Mouse (Mus musculus) kidney, postnatal 10 days (tissue): ENCODE measurements around the gene Pygm.
A peak's percentile ranks its signal among the peaks of the same experiment; 100 is the strongest.

Source experiments
- DNase-seq: peaks from one replicate; pipeline ENCODE4 v3.0.0; 2021; ENCODE audit warnings: mixed read lengths

Pygm gene

GRCm38 (mm10) chr19:6415454-6415853 lies 31.3 kb downstream of the Pygm start:
- DNase-seq, result peak; percentile 59

DNA sequence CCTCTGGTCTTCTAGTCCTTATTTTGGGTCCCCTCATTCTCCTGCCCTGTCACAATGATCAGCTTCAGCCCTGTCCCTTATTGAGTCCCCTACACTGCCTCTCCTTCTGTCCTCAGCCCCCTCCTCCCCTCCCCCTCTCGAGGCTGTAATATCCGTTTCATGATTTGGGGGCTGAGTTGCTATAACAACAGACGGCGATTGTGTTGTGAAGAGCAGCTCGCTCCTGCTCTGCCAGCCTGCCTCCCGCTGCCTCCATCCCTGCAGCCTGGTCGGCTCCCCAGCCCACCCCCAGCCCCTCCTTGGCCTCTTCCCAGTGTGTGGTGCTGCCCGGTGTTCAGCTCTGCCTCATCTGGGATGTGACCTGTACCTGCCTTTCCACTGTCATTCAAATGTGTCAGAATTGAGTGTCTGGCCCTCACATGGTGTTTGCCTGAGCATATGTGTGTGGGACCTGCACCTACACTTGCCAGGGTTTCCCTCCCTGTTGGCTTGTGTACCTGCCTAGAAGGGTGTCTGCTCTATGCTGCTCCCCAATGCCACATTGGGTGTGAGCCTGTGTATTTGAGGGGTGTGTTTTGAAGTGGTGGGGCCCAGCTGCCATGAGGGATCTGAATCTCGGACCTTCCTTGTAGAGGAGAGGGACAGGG lies 32.0 kb downstream of the Pygm start:
- no peak for DNase-seq

GRCm38 (mm10) chr19:6416894-6417761 lies 32.9 kb downstream of the Pygm start:
- no peak for DNase-seq

DNA sequence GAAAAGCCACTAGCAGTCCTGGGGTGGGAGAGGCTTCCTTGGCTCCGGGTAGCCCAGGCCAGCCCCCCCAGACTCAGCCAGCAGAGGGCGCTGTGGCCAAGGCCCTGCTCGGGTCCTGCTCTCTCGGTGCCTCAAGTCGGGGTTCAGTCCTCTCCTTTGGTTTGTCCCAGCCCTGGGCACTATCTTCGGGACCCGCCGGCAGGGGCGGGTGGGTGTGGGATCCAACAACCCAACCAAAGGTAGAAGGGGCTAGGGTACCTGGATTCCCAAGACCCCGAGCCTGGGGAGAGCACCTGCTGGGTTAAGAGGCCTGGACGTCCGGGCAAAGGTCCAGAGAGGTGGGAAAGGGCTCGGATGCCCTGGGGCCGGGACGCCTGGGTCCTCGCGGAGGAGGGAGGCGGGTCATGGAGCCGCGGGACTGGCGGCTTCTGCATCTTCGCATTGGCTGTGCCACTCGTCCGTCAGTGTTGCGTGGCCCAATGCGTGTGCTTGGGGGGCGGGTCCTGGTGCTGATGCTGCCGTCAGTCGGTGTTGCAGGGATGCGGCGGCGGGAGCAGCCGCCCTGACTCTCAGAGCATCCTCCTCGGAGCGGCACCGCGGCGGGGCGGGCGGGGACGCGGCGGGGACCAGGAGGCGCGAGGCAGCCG lies 34.2 kb downstream of the Pygm start, which contains the start of gene Nrxn2:
TSS of gene Nrxn2 (plus strand) at position 499 of the 647 bp plus-strand sequence.
- DNase-seq, result peak; percentile 90

DNA sequence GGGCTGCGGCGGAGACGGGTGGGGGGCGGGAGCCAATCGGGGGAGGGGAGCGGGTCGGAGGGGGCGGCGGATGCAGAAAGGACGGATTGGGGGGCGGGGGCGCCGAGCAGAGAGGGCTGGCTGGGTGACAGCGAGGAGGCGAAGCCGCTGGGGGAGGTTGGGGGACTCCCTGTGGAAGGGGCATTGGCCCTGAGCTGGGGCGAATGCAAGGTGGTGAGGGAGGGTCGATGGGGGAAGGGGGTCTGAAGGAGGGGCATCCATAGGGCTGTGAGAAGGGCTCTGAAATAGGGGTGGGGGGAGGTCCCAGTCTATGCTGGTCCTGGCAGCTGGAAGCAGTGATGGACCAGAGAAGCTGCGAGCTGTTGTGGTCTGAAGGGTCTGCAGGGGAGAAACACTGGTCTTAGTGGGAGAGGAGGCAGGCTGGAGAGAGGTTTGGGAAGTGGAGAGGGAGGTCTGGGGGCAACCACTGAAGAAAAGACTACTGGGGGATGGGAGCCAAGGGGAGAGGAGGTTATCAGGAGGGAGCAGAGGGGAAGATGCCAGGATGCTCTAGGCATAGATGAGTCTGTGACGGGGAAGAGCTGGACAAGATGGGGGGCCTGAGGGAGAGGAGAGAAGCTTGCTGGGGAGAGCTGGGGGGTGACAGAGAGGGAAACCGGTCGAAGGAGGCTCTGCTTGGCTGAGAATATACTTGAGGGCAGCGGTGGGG lies 34.9 kb downstream of the Pygm start:
- no peak for DNase-seq

DNA sequence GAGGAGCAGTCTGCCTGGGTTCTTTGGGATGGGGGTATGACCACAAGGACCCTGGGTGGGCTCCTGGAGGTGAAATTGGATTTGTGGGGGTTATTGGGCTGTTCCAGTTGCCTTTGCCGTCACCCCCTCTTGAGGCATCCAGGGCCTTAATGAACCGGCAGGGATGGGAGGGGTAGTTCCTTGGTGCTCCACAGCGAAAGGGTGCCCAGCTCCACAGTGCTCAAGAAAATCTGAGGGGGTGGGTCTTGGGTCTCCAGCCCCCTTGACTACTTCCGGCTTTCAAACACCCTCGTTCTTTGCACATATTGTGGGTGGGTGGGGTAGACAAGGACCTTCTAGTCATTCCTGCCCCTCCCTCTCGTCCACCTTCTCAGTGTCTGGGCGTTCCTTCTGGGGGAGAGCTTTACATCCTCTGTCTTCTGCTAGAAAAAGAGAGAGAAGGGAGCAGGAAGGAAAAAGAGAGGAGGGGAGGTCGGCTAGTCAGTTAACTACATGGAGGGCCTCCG lies 35.7 kb downstream of the Pygm start:
- DNase-seq, result no peak

DNA sequence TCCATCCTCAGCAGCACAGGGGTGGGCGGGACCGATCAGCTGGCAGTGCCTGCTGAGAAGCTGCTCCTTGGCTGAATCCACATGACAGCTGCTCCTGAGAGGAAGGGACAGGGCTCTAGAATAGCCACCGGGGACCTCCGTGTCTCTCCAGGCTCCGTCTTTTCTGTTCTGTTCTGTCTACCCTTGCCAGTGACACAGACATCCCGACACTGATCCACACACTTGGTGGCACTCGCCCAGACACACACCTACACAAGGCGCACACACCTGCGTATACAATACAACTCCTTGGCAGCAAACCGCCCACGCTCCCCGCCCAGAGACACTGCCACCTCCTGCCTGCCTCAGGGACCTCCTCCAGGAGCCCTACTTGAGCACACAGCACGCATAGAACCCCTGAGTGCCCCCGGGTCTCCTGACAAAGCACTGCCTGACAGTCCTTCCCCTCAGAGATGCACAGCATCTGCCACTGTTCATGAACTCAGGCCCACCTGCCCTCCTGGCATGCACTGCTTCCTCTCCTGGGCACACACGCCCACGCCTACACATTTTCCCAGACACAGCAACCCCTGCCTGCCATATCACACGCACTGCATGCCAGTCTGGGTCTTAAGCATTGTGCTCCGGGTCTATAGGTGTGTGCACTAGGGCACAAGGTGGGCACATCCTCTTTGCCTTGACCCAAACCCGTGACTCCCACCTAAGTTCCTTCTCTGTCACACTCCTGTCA lies 36.4 kb downstream of the Pygm start:
- DNase-seq, result no peak

GRCm38 (mm10) chr19:6421211-6421590 lies 37.0 kb downstream of the Pygm start:
- no peak for DNase-seq

GRCm38 (mm10) chr19:6422014-6422413 lies 37.8 kb downstream of the Pygm start:
- DNase-seq, result no peak

GRCm38 (mm10) chr19:6423241-6423640 lies 39.0 kb downstream of the Pygm start:
- DNase-seq, result no peak

DNA sequence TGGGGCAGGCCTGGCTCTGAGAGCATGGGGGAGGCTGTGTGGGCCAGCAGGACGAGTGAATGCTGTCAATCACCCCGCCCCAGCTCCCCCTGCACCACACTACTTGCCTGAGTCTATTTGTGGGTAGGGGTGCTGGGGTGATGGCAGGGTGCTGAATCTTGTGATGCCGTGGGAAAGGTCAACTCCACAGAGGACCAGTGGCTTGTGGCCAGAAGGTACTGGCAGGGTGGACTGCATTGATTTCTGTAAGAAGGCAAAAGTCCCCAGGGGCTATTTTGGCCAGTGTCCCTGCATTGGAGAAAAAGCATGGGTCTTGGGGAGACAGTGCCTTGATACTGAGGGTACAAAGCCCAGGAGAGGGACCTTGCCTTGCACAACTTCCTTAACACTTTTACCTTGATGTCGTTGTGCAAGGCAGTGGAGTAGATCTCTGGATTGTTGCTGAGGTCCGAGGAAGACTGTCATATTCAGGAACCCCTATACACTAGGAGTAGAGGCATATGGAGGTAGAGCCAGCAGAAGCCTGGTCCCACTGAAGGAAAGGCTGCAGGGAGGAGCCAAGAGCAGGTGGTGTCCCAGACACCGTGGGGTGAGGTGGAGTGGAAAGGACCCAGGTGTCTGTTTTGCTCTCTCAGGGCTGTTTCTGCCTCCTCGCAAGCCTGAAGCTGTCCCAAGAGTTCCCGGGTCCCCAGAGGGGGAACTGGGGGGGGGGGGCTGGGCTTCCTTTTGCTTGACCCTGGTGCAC lies 40.1 kb downstream of the Pygm start:
- no peak for DNase-seq

- DNase-seq, result no peak
These were observed 41.4 kb downstream of the Pygm start for GRCm38 (mm10) chr19:6425595-6425994.

- DNase-seq, result peak; percentile 80
These were observed 42.7 kb downstream of the Pygm start for GRCm38 (mm10) chr19:6426703-6427500.

DNA sequence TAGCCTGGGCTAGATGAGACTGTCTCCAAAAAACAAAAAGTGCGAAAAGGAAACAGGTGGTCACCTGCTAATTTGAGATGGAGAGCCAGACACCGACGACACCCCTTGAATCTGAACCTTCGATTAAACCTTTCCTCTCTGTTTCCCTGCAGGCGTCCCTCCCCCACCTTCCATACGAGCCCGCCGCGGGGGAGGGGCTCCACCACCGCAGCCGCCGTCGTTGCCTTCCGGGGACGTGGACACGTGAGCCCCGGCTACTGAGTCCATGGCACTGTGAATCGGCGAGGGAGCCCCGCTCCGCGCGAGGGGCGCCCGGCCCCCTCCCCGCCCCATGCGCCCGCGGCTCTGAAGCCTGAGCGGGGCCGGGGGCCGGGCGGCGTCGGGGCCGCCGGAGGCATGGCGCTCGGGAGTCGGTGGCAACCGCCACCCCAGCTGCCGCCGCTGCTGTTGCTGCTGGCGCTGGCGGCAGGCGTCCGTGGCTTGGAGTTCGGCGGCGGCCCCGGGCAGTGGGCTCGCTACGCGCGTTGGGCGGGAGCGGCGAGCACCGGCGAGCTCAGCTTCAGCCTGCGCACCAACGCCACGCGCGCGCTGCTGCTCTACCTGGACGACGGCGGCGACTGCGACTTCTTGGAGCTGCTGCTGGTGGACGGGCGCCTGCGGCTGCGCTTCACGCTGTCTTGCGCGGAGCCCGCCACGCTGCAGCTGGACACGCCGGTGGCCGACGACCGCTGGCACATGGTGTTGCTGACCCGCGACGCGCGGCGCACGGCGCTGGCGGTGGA lies 43.6 kb downstream of the Pygm start:
- DNase-seq, result peak; percentile 76

DNA sequence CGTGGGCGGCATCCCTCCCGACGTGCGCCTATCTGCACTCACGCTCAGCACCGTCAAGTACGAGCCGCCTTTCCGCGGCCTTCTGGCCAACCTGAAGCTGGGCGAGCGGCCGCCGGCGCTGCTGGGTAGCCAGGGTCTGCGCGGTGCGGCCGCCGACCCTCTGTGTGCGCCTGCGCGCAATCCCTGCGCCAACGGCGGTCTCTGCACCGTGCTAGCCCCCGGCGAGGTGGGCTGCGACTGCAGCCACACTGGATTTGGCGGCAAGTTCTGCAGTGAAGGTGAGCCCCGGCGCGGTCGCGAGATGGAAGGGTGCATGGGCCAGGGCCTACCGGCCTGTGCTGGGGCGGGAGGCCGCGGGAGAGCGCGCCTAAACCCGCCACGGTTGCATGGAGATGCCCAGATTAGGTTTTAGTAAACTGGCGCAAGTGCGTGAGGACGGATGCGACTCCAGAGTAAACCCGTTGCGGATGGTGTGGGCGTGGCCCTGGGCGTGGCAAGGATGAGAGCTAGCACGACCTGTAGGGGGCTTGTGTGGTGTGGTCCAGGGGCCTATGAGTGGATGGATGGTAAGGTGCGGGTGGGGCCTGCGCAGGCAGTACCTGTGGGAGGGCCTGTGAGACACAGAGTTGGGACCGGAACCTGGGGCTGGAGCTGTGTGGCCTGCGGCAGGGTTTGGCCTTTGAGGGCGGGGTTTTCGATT lies 44.5 kb downstream of the Pygm start:
- DNase-seq, result peak; percentile 43

DNA sequence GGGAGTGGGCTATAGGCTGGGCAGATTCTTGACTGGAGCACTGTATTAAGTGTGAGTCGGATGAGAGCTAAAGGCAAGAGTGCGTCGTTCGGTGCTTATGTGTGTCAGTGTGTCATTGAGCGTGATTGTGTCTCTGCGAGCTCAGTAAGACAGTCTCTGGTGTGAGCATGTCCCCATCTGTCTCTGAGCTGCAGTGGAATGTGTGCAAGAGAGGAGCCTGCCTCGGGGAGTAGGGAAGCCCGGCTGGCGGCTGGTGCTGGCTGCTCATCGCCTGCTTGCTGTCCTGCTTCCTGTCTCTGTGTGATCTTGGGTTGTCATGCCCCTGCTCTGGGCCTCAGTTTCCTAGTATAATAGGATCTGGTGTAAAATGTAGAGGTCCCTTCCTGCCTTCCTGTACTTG lies 58.8 kb downstream of the Pygm start:
- no peak for DNase-seq

DNA sequence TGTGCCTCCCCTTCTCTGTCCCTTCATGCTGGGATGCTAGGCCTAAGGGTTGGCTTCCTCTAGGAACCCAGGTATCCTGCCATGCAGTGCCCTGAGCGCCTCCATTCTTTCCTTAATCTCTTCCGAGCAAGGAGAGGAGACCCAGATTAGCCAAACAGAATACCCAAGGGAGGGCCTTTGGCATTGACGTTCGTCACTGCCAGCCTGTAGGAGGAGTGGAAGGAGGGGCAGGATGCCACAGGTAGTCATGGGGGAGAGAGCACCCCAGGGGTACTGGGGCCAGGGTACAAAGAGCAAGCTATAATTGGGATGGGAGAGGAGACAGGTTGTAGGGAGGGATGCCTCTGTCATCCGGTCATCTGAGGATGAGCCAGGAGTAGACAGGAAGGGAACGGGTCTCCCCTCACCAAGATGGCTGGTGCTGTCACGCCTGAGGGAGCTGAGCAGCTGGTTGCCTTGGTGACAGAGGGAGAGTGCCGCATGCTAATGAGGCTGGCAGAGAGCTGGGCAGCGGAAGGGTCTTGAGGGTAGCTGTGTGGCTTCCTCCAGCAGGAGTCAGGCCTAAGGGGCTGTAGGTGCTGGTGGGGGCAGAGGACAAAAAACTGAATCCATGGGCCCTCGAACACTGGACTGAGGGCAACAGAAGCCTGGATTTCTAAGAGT lies 61.7 kb downstream of the Pygm start:
- no peak for DNase-seq

- peak; percentile 37 for DNase-seq
These were observed 62.7 kb downstream of the Pygm start for GRCm38 (mm10) chr19:6446736-6447437.
